Mouse (Mus musculus) heart, postnatal 10 days (tissue): ENCODE measurements around the gene Abcb9. TPM values are rescaled to one million over a fixed set of nuclear protein-coding genes. Genes with fewer than 3 reads are reported as not detected.

Experiments
- DNase-seq, 2 experiments: peaks; one replicate each; pipeline ENCODE4 v3.0.0; 2021
- intact Hi-C: fragments of 180-260 bp; cut with DNase I; formaldehyde crosslinking; loops from one replicate; pipeline ENCODE4 v1.15.1; 2025
- total RNA-seq, 2 experiments: library from RNA; stranded (reverse); gene quantifications; 2 replicates each; pipeline ENCODE4 v1.2.3; 2021

The Abcb9 gene
- total RNA-seq, 2 experiments from 2014 or later: 6.5 to 6.7 TPM

DNA sequence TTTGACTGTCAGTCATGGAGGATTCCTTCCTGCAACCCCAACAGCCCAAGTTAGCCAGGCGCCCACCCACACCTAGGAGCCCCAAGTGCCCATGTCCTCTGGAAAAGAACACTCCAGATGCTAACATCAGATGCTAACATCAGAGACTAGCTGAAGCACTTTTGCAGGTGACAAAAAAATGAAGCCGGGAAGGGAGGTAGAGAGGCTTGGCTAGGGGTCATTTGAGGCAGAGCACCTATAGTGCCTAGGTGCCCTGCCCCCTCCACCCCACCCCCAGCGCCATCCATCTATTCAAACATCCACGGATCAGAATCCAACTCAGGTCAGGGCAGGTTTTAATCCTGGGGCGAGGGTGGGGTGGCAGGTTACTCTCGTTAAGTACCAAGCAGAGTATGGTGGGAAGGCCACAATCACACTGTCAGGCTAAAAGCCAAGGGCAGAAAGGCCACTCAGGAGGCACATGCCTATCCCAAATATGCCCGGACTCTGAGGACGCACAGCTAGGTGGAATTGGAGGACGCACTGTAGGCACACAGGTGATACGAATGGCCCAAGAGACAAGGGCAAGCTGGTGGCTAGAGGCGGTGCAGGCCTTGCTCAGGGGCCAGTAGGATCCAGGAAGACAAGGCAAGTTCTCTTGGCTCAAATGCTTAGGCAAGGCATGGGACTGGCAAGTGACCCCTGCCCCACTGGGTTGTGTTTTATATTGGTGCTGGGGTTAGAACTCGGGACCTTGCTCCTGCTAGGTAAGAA lies 1.6 kb downstream of the Abcb9 start:
- DNase-seq: no peak

DNA sequence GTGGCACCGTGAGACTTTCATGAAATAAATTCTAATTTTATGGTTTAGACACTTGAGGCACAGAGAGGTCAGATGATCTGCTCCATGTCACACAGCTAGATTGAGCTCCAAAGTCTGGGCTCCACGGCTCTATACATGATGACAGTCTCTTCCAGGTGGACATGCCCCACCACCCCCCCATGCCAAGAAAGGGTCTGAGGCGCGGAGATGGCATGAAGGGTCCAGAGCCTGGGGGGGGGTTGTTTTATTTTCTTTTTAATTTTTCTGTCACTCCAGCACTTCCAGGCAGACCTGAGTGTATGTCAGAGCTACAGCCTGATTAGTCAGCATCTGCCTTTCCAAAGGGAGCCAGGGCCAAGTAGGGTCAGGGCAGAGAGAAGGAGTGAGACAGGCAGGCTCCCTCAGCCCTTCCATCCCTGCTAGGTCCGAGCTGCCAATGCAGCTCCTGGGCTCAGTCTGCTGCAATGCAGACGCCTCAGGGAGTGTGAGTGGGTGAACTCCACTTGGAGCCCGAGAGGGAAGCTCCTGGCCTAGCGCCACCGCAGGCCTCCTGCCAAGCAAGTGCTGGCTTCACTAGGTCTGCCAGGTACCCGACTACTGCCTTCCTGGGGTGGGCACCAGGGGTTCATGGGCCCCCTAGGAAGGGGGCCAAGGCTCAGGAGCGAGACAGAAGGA lies 2.3 kb downstream of the Abcb9 start:
- intact Hi-C loops: no loop called here

More for the DNA sequence above, 1.6 kb downstream of the Abcb9 start:
- intact Hi-C loops: no loop called here

DNA sequence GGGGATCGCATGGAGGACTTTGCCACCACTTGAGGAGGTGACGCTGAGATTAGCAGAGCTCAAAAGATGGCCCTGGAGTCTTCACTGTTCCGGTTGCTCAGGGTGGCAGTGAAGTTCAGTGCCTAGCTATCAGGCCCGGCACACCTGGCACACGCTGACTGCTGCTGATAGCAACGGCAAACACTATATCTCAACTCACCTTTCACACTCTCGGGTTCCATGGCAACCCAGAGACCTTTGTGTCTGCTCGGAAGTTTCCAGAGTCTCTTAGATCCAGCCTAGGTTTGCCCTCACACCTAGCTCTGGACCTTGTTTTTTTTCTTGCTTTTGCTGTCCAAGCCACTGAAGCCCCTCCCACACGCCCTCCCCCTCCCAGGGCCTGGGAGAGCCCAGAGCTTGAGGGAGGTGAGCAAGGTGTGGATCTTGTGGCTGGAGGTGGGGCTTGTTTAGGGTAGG lies 3.6 kb downstream of the Abcb9 start:
- no peak for DNase-seq
- intact Hi-C loops: no loop called here

More for the DNA sequence above, 2.3 kb downstream of the Abcb9 start:
- DNase-seq: peak; percentile 81 to 85

DNA sequence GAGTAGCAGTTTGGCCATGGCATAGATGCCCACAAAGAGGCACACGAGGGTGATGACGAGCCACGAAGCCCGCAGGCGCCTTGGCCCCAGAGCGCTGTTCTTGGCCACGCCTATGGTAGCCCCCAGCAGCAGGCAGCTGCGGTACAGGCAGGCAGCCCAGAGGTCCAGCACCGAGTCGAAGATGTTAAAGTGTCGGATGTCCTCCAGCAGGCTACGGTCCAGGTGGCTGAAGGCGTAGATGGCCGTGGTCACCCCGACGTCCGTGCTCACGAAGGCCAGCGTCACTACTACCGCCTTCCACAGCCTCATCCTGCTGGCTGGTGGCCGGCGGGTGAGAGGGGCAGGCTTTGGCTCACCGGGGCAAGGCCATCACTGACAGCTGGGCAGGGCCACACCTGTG lies 5.7 kb downstream of the Abcb9 start:
- intact Hi-C loops: loop anchor here (5.0 to 10.0 kb wide), 2 partner anchors 158 to 265 kb away; partner anchors contain the start of gene Ccdc62
- no peak for DNase-seq

DNA sequence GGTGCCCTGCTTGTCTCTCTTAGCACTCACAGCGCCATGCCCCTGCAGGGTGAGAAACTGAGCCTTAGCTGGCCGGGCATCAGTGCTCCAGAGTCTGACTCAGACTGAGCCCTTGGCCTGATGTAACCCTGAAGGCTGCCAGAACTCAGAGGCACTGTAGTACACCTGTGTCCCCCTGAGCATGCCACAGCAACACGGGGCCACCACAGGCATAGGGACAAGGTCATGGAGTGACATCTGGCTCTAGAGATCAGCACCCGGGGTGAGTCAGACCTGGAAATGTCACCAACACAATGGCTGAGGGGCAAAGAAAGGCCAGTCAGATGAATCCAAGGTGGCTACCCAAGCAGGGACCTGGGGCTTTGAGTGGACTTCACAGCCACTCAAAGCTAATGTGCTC lies 8.7 kb downstream of the Abcb9 start:
- no peak for DNase-seq
- intact Hi-C loops: loop anchor here (5.0 to 10.0 kb wide), 2 partner anchors 155 to 262 kb away; partner anchors contain the start of gene Ccdc62

DNA sequence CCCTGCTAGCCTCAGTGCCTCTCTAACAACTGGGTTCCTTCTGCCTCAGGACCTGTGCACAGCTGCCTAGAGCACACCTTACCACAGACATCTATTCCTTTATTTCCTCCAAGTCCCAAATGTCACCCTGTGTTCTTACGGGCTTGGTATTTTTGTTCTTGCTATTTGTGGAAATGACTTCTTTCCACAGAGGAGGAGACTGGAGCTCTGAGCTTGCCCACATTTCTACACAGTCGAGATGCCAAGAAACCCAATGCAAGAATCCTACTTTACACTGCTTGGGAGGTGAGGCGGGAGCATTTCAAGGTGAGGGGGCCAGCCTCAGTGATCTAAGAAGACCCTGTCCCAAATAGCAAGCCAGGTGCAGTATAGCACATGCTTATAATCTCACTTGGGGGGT lies 10.1 kb downstream of the Abcb9 start:
- no peak for DNase-seq
- intact Hi-C loops: loop anchor here (1.0 to 10.0 kb wide), 3 partner anchors 138 to 261 kb away; partner anchors contain the start of gene Ccdc62

DNA sequence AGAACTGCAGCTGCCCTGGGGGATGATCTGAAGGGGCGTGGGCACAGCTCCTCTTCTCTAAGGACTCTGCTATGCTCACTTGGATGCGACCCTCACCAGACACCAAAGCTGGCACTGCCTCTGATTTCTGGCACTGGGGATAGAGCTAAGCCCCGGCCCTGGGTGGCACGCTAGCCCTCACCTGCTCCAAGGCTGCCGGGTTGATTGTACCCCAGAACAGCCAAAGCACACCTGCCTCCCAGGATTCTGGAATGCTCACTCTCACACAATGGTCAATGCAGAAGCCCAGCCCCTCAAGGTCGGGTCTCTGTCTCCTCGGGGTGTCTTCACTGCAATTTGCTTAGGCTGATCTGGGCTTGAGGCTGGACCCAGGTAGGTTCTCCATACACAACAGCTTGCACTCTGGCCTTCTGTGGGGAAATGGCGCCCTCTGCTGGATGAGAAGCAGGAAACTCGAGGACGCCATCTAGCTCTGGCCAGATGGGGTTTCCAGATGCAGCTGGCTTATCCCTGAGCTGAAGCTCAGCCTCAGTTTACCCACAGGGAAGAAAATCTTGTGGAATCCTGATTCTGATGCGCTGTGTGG lies 10.9 kb downstream of the Abcb9 start:
- intact Hi-C loops: loop anchor here (1.0 to 10.0 kb wide), 4 partner anchors 83 to 260 kb away; partner anchors contain the start of gene Ccdc62
- DNase-seq: peak; percentile 89 to 94

DNA sequence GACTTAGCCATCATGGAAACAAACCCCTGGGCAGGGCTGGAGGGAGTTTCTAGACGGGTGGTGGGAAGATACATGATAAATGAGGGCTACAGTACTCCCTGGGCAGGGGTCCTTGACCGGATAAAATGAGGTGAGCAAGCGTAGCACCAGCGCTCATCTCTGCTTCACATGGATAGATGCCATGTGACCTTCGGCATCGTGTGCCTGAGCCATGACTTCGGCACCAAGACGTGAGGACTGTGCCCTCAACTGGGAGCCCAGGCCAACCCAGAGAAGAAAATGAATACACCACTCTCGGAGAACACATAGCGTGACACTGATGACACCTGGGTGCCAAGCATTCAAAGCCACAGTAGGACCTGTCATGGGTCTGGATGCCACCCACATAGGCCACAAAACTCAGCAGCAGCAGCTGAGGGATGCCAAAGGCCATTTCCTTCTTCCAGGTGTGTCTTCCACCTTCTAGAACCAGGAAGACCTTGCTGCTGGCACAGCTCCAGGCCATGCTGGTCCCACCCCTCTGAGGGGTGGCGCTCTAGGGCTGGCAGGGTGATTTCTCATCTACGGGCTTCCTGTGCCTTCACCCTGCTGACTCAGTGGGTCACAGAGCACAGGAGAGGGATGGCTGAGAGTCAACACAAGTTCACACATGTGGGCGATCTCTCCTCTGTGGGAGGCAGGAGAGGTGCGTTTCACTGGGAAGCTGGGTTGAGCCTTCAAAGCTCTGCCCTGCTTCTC lies 11.6 kb downstream of the Abcb9 start:
- intact Hi-C loops: loop anchor here (1.0 to 10.0 kb wide), 2 partner anchors 83 to 259 kb away; no protein-coding TSS in a partner anchor
- no peak for DNase-seq

DNA sequence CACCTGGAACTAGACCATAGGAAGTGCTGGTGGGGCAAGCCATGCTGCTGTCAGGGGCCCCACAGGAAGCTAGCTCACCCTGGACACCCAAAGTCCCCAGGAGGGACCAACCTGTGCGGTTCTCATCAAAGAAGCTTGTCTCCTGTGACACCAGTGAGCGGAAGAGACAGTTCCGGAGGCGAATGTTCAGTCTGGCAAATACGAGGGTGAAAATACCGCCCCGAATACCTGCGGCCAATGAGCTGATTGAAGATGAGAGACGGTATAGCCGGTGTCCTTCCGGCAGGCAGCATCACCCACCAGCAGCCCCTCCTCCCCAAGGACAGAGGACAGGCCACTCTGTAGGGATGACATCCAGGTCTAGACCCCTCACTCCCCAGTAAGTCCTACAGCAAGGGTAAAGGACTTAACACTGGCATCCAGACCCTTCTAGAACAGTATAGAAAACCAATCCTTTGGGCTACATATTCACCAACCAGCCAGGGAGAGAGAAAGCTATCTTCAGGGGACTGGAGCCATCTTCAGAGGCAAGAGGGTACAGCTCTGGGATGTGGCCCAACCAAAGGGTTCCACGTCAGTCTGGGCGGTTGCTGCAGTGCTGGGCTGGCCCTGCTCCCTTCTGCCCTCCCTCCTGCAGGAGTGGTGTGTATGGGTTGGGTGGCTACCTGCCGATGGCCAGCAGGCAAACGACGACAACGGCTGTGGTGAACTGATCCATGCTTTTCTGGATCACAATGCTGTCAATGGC lies 12.5 kb downstream of the Abcb9 start:
- no peak for DNase-seq
- intact Hi-C loops: loop anchor here (10.0 kb wide), 1 partner anchor 258 kb away; no protein-coding TSS in a partner anchor

DNA sequence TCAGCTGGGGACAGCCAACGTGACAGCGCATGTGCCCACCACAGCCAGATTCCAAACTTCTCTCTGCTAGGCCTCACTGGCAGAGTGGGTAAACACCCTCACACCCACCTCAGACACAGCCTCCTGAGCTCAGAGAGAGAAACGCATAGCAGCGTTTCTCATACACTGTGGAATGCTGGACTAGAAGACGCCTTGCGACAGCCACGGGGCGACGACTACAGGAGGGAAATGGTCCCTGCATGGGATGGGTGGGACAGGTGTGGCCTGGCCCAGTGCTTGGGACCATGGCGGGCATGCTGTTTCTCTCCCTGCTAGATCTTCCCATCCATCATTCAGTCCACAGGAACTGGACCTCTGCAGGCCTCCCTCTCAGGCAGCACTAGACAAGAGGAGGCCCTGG lies 13.2 kb downstream of the Abcb9 start:
- intact Hi-C loops: loop anchor here (10.0 kb wide), 1 partner anchor 258 kb away; no protein-coding TSS in a partner anchor
- DNase-seq: no peak

DNA sequence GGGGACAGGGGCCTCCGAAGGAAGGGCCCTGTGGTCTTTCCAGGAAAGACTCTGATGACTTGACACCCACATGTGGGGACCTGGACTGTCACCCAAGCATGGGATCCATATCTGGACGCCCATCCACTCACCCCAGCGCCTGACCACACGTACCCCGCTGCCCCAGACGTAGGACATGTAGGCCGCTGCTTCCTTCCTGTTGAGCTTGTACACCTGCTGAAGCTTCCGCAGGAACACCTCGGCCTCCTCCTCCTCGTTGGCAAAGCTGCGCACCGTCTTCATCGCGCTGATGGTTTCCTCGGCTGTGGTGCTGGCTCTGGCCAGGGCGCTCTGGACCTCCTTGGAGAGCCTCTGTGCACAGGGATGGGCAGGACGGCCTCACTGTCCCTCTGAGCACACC lies 15.7 kb downstream of the Abcb9 start:
- DNase-seq: no peak
- intact Hi-C loops: loop anchor here (5.0 to 10.0 kb wide), 2 partner anchors 38 to 255 kb away; no protein-coding TSS in a partner anchor

DNA sequence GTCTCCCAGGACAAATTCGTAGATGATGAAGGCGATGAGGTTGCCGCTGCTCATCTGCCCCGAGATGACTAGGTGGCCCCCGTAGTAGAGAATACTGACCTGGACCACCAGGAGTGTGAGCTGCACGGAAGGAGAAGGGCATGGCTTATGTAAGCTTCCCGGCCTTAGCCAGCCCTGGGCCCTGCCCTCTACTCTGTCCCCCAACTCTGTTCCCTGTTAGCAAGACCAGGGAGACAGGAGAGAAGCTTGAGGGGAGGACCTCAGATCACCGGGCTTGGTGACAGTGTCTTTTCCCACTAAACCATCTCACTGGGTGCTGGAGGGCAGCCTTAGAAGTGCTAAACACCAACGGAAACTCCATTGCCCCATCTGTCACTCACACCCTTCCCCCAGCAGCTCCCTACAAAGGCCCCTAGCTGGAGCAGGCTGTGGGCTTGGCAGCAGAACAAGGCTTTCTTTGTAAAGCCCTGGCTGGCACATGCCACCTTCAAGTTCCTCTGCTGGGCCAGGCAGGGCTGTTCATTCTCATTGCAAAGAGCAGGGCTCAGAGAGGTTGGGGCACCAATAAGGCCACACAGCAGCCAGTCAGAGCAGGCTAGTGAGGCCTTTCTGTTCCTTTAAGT lies 16.7 kb downstream of the Abcb9 start:
- intact Hi-C loops: loop anchor here (5.0 kb wide), 1 partner anchor 37 kb away; no protein-coding TSS in a partner anchor
- DNase-seq: peak; percentile 47 to 58

DNA sequence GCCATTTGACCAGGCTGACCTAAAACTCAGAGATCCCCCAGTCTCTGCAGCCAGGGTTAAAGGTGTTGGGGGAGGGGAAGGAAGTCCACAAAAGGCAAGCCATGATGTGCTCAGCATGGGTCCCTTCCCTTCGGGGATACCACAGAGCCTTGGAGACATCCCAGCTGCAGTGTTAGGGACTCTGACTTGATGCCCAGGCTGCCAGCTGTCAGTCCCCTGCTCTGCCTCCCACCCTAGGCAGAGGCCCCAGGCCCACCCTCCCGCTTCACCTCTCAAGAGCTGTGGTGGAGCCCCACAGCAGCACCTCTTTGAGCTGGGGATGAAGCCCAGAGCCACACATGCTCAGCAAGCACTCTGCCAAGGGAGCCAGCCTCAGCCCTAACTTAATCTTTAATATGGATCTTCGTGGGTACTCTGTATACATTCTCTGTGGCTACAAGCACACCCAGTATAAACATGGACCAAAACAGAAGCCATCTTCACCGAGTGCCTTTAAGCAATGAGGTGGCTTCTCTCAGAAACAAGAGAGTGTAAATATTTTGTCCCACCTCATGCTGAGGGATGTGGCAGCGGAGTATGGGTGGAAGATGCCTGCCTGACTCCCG lies 17.6 kb downstream of the Abcb9 start:
- intact Hi-C loops: loop anchor here (5.0 kb wide), 1 partner anchor 36 kb away; no protein-coding TSS in a partner anchor
- DNase-seq: no peak

DNA sequence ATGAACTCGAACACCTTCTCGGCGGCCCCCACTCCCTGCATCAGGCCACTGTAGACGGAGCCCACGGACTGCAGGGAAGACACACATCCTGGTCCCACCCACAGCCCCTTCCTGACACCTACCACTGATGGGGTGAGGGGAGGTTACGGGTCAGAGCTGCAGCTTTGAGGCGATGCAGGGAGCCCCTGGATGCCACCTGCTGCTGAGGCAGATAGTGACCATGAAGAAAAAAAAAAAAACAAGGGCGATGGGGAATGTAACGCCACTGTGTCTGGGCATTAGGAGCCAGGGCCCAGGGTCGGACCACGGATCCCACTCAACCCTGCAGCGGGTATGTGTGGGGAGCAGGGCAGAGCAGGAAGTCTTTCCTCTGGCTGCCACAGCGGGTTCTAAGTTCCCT lies 18.4 kb downstream of the Abcb9 start:
- no peak for DNase-seq
- intact Hi-C loops: loop anchor here (5.0 kb wide), 1 partner anchor 35 kb away; no protein-coding TSS in a partner anchor

DNA sequence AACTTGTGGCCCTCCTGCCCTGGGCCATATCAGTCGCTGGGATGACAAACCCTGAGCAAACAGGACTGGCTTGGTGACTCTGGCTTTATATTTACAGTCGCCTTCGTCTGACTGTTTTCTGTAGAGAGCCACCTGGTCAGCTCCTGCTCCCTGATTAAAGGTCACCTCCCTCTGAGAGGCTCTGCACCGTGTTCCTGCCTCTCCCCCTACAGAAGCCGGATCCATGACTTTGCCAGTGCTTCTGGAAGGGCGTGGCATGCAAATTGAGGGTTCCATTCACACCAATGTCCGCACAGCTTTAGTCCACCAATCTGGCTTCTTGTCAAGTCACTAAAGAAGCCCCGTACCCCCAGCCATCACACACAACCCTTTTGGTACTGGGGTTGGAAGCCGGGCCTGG lies 19.0 kb downstream of the Abcb9 start:
- no peak for DNase-seq
- intact Hi-C loops: loop anchor here (5.0 kb wide), 1 partner anchor 34 kb away; no protein-coding TSS in a partner anchor

DNA sequence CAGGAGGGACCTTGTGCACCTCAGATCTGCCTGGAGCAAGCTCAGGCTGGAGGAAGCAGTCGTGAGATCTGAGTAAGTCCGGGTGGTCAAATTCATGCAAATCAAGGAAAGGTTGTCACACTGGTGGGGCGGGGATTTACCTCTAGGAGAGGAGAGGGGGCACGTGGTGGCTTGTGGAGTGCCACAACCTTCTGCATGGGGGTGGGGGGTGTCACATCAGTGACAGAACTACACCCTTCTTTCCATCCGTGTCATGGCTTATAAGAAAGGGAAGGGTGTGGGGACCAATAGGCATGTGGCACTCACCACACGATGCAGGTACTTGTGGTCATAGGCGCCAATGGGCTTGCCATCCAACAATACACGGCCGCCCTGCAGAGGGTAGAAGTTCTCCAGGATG lies 19.9 kb downstream of the Abcb9 start:
- intact Hi-C loops: loop anchor here (5.0 kb wide), 1 partner anchor 33 kb away; no protein-coding TSS in a partner anchor
- no peak for DNase-seq

DNA sequence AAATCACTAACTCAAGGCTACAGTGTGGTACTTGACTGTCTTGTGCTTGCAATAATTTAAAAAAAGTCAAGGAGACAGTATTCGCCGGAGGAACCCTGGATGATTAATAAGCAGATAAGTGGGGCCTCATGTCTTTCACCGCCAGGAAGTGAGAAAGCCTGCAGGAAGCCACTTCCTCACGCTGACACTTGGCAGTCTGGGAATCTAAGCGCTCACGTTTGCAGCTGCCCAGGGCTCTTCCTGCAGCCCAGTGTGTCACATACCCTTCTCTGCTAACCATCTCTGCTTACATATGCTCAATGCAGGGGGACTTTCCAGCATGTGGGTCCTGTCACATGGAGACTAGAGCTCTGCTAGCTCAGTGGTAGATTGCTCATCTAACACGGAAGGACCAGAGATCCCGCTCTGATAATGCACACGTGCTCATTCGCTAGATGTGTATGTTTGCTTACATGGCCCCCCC lies 20.7 kb downstream of the Abcb9 start:
- peak in 1 of 2 experiments; percentile 31 for DNase-seq
- intact Hi-C loops: loop anchor here (5.0 kb wide), 1 partner anchor 33 kb away; no protein-coding TSS in a partner anchor

DNA sequence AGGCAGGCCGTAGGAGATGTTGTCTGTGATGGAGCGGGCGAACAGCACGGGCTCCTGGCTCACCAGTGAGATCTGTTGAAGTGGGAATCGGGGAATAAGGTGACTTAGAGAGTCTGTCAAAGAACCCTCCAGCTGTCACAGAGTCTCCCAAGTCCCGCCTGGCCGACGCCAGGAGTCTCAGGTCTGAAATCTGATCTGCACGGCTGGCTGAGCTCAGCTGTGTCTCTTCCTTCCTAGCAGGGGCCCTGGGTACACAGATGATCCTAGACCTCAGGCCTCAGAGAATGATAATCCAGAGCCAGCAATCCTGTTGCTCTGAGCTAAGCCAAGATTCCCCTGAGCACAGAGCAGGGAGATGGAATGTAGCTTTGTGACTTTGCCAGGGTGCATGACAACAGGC lies 21.9 kb downstream of the Abcb9 start:
- intact Hi-C loops: no loop called here
- DNase-seq: peak in 1 of 2 experiments; percentile 43
